Mouse (Mus musculus) small intestine, adult 10 weeks (tissue): ENCODE results near the gene Lrrc7. TPM values are rescaled to one million over a fixed set of nuclear protein-coding genes. Genes with fewer than 3 reads are reported as not detected.

Experiments
- polyA plus RNA-seq: library from polyadenylated mRNA; stranded (reverse); fragments of 350-450 nt; fragmentation: Illumina TruSeq; extraction: RNeasy Lipid Tissue Mini Kit (QIAGEN cat#74804); gene quantifications from one replicate; pipeline ENCODE4 v1.2.3, GENCODE M21; 2014; ENCODE audit warnings: low replicate concordance

Gene Lrrc7
- 0.07 TPM for polyA plus RNA-seq

GRCm38 (mm10) chr3:158561987-158562360 is at the start of gene Lrrc7:
Lrrc7 (minus strand) TSS chr3:158562221.

DNA sequence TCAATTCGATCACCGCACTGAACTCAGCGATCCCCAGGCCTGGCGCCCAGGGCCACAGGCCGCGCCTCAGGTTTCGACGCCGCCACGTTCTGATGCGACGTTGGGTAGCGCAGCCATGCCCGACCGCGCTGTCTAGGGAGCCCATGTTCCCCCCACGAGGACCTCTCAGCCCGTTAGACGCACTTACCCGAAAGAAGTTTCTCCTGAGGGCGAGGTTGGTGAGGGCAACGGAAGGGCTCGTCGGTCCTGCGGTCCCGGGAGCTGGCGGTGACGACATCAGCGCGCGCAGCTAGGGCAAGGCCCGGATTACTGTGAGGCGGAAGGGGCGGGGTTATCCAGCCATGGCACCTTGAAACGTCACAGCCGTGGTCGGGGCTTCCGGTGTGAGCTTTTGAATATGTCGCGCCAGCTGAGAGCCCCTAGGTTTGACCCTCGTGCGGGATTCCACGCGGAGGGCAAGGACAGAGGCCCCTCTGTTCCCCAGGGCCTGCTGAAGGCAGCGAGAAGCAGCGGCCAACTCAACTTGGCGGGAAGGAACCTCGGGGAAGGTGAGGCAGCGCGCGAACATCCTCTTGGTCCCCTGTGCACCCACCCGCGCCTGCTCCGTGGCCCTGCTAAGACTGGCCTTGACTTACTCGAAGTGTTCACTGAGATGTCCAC is 525.6 kb downstream of the Lrrc7 start, which contains the start of the genes Srsf11 and Lrrc40:
Gene Srsf11 (minus strand): TSS at position 311 of the 660 bp plus-strand sequence.
Gene Lrrc40 (plus strand): TSS at position 334 of the 660 bp plus-strand sequence.

